ENCODE assay signal across 8 mouse cellular contexts in the genomic region with DNA sequence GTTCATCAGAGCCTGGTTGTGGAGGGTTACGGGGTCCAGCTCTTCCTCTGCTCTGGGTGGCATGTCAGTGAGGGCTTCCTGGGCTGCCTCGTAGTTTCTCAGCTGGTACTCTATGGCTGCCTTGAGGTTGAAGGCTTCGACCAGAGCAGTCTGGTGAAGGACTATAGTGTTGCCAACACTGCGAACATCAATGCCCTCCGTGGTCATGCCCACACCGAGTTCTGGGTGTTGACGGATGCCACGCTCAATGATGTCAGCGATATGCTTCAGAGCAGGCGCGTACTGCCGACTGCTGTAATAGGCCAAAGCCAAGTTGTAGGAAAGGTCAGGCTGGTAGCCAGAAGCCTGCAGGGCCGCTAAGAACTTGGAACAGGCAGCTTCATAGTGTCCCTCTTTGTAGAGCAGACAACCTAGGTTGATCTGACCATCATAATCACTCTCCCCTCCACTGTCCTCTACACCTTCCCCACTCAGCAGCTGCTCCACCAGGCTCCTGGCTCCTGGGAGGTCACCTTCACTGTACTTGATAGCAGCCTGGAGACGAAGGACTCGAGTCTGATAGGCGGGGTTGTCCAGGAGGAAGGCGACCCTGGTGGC. TPM values are rescaled to one million over a fixed set of nuclear protein-coding genes. Genes with fewer than 3 reads are reported as not detected.
DNase-seq lines count a peak whose midpoint lies in the region; ATAC-seq and TF ChIP-seq lines count a peak whose summit lies in the region.
"Not testable (repeated sequence)": the region's sequence is repeated elsewhere in the genome, so short reads cannot be mapped to it uniquely, and the experiment has no call there.

No protein-coding gene starts in this region.

- not testable (repeated sequence) for H3K36me3 ChIP-seq in embryonic facial prominence, embryonic 10.5 days (replicated peaks); forebrain, postnatal 0 days (ENCODE audit: insufficient read depth); hindbrain, embryonic 11.5 days (ENCODE audit: control insufficient read depth, insufficient read depth, low read length); kidney, embryonic 15.5 days; liver, embryonic 14.5 days (replicated peaks; ENCODE audit: control insufficient read depth, insufficient read depth, low read depth); midbrain, embryonic 15.5 days (replicated peaks); stomach, postnatal 0 days (ENCODE audit: control insufficient read depth, insufficient read depth, low read length)

- not testable (repeated sequence) for TF ChIP-seq EP300 in liver, embryonic 14.5 days (IDR thresholded peaks at IDR 0.05; ENCODE audit: low read depth); stomach, postnatal 0 days (optimal IDR thresholded peaks at IDR 0.05)

- peak; percentile 28 for DNase-seq in MN1 (ENCODE audit: low spot score)
- not testable (repeated sequence) for DNase-seq in embryonic facial prominence, embryonic 10.5 days (ENCODE audit: low spot score); forebrain, postnatal 0 days; hindbrain, embryonic 11.5 days (ENCODE audit: low spot score); liver, embryonic 14.5 days (ENCODE audit: low read depth in 3 of 3, low spot score in 3 of 3); stomach, postnatal 0 days (ENCODE audit: low spot score)

- ATAC-seq in forebrain, postnatal 0 days; liver, embryonic 14.5 days (ENCODE audit: insufficient read depth); stomach, postnatal 0 days (ENCODE audit: low FRiP score, low TSS enrichment): not testable (repeated sequence)
- ATAC-seq in hindbrain, embryonic 11.5 days (ENCODE audit: low FRiP score): peak; percentile 70
- ATAC-seq in kidney, embryonic 15.5 days (replicated peaks; ENCODE audit: low FRiP score): peak; percentile 37; the same call in 1 of the 2 replicates
- peak; percentile 56; the same call in 1 of the 2 replicates for ATAC-seq in midbrain, embryonic 15.5 days (replicated peaks)

- H3K27me3 ChIP-seq in embryonic facial prominence, embryonic 10.5 days (replicated peaks; ENCODE audit: low read depth, poor library complexity, severe bottlenecking); forebrain, postnatal 0 days (ENCODE audit: insufficient read depth, low read length); hindbrain, embryonic 11.5 days (ENCODE audit: control insufficient read depth, insufficient read depth, low read length); kidney, embryonic 15.5 days; liver, embryonic 14.5 days (ENCODE audit: control insufficient read depth, insufficient read depth, low read length); midbrain, embryonic 15.5 days (replicated peaks); stomach, postnatal 0 days (ENCODE audit: control insufficient read depth, insufficient read depth, low read length): not testable (repeated sequence)

- peak overlapping the region; percentile 64 for H3K9ac ChIP-seq in forebrain, postnatal 0 days
- H3K9ac ChIP-seq in hindbrain, embryonic 11.5 days (ENCODE audit: low read depth, low read length); kidney, embryonic 15.5 days; liver, embryonic 14.5 days (replicated peaks): not testable (repeated sequence)
- H3K9ac ChIP-seq in midbrain, embryonic 15.5 days: peak overlapping the region; percentile 54; the same call in 1 of the 2 replicates
- H3K9ac ChIP-seq in stomach, postnatal 0 days (ENCODE audit: low read length): peak overlapping the region; percentile 56; the same call in 1 of the 2 replicates

- H3K4me3 ChIP-seq in embryonic facial prominence, embryonic 10.5 days: peak overlapping the region; percentile 67
- H3K4me3 ChIP-seq in forebrain, postnatal 0 days (ENCODE audit: low read depth, low read length): peak overlapping the region; percentile 53; the same call in 1 of the 2 replicates
- peak overlapping the region; percentile 54 for H3K4me3 ChIP-seq in hindbrain, embryonic 11.5 days (ENCODE audit: low read depth, low read length)
- peak overlapping the region; percentile 54 for H3K4me3 ChIP-seq in kidney, embryonic 15.5 days (replicated peaks)
- H3K4me3 ChIP-seq in liver, embryonic 14.5 days (ENCODE audit: insufficient read depth in 1 of 2, low read depth in 2 of 2, low read length in 2 of 2): peak overlapping the region; percentile 70 to 93
- peak overlapping the region; percentile 51 for H3K4me3 ChIP-seq in midbrain, embryonic 15.5 days
- H3K4me3 ChIP-seq in stomach, postnatal 0 days (ENCODE audit: low read depth, low read length): peak overlapping the region; percentile 54

- H3K27ac ChIP-seq in embryonic facial prominence, embryonic 10.5 days (replicated peaks): peak overlapping the region; percentile 94
- H3K27ac ChIP-seq in forebrain, postnatal 0 days (ENCODE audit: low read depth, low read length); hindbrain, embryonic 11.5 days (ENCODE audit: low read depth, low read length); kidney, embryonic 15.5 days; liver, embryonic 14.5 days: not testable (repeated sequence)
- 0 out of 2 replicates have a peak overlapping the region, but pooled peaks have one; percentile 84 for H3K27ac ChIP-seq in midbrain, embryonic 15.5 days
- 0 out of 2 replicates have a peak overlapping the region, but pooled peaks have one; percentile 45 for H3K27ac ChIP-seq in stomach, postnatal 0 days (replicated peaks)

- WGBS in embryonic facial prominence, embryonic 10.5 days: 71% methylated on average over 16 of the region's 17 CpGs
- 71% methylated on average over 15 of the region's 17 CpGs for WGBS in forebrain, postnatal 0 days
- WGBS in hindbrain, embryonic 11.5 days: 69% methylated on average over 14 of the region's 17 CpGs
- 68% methylated on average over 14 of the region's 17 CpGs for WGBS in kidney, embryonic 15.5 days
- 72% methylated on average over 14 of the region's 17 CpGs for WGBS in liver, embryonic 14.5 days (ENCODE audit: insufficient replicate concordance)
- 72% methylated on average over 16 of the region's 17 CpGs for WGBS in midbrain, embryonic 15.5 days
- WGBS in stomach, postnatal 0 days: 74% methylated on average over 13 of the region's 17 CpGs

- peaks cover 31% of the 10 kb centered on the region for H3K4me1 ChIP-seq in embryonic facial prominence, embryonic 10.5 days
- H3K4me1 ChIP-seq in forebrain, postnatal 0 days (ENCODE audit: insufficient read depth); hindbrain, embryonic 11.5 days (replicated peaks; ENCODE audit: control insufficient read depth, insufficient read depth, low read length); kidney, embryonic 15.5 days; liver, embryonic 14.5 days (replicated peaks; ENCODE audit: control insufficient read depth in 2 of 2, insufficient read depth in 2 of 2, low read length in 1 of 2); midbrain, embryonic 15.5 days; stomach, postnatal 0 days (replicated peaks; ENCODE audit: control insufficient read depth, insufficient read depth): not testable (repeated sequence)

- peak overlapping the region; percentile 58 for H3K4me2 ChIP-seq in forebrain, postnatal 0 days (ENCODE audit: low read depth)
- H3K4me2 ChIP-seq in hindbrain, embryonic 11.5 days (replicated peaks; ENCODE audit: low read depth, low read length): peak overlapping the region; percentile 37
- H3K4me2 ChIP-seq in kidney, embryonic 15.5 days: peak overlapping the region; percentile 61
- H3K4me2 ChIP-seq in liver, embryonic 14.5 days (ENCODE audit: low read depth): peak overlapping the region; percentile 83
- H3K4me2 ChIP-seq in midbrain, embryonic 15.5 days: peak overlapping the region; percentile 52
- peak overlapping the region; percentile 62 for H3K4me2 ChIP-seq in stomach, postnatal 0 days (replicated peaks; ENCODE audit: low read depth)

- TF ChIP-seq CTCF in forebrain, postnatal 0 days (IDR thresholded peaks at IDR 0.05; ENCODE audit: low read depth); liver, embryonic 14.5 days (IDR thresholded peaks at IDR 0.05; ENCODE audit: low read depth); stomach, postnatal 0 days (IDR thresholded peaks at IDR 0.05; ENCODE audit: low read depth): not testable (repeated sequence)

- H3K9me3 ChIP-seq in embryonic facial prominence, embryonic 10.5 days; forebrain, postnatal 0 days (ENCODE audit: low read length); hindbrain, embryonic 11.5 days (ENCODE audit: control insufficient read depth, low read length); kidney, embryonic 15.5 days (replicated peaks); liver, embryonic 14.5 days (ENCODE audit: control insufficient read depth, low read length); midbrain, embryonic 15.5 days; stomach, postnatal 0 days (ENCODE audit: control insufficient read depth, low read length): not testable (repeated sequence)

RNA-seq across cellular contexts. Expression of a gene that starts 0.8 kb away (rescaled TPM):
- 6.2 and 7.0 TPM in 2 replicates for polyA plus RNA-seq in embryonic facial prominence, embryonic 10.5 days (2016; fragmentation: Nextera tagmentation; extraction: Ambion mirVana)
- total RNA-seq in forebrain, postnatal 0 days (2014; rRNA removed): 27.2 and 27.4 TPM in 2 replicates
- polyA plus RNA-seq in forebrain, postnatal 0 days (2015; fragmentation: Nextera tagmentation; extraction: Ambion mirVana): 17.8 and 20.6 TPM in 2 replicates
- 10.6 and 13.9 TPM in 2 replicates for polyA plus RNA-seq in hindbrain, embryonic 11.5 days (2014; fragmentation: Nextera tagmentation; extraction: Ambion mirVana)
- polyA plus RNA-seq in kidney, embryonic 15.5 days (2015; fragmentation: Nextera tagmentation; extraction: Ambion mirVana): 11.8 and 12.3 TPM in 2 replicates
- polyA plus RNA-seq in liver, embryonic 14.5 days (2012; rRNA removed): 0.56 and 0.58 TPM in 2 replicates
- polyA plus RNA-seq in liver, embryonic 14.5 days (2014; fragmentation: Nextera tagmentation; extraction: Ambion mirVana): 0.69 and 1.0 TPM in 2 replicates
- polyA plus RNA-seq in midbrain, embryonic 15.5 days (2015; fragmentation: Nextera tagmentation; extraction: Ambion mirVana): 20.2 and 21.2 TPM in 2 replicates
- polyA plus RNA-seq in stomach, postnatal 0 days (2015; fragmentation: Nextera tagmentation; extraction: Ambion mirVana): 10.3 and 10.6 TPM in 2 replicates

RNA-seq across cellular contexts. Expression of a gene that starts 40.4 kb away (rescaled TPM):
- polyA plus RNA-seq in embryonic facial prominence, embryonic 10.5 days (2016; fragmentation: Nextera tagmentation; extraction: Ambion mirVana): 0.23 and 0.65 TPM in 2 replicates
- 0.81 and 0.92 TPM in 2 replicates for total RNA-seq in forebrain, postnatal 0 days (2014; rRNA removed)
- 0.21 and 0.24 TPM in 2 replicates for polyA plus RNA-seq in forebrain, postnatal 0 days (2015; fragmentation: Nextera tagmentation; extraction: Ambion mirVana)
- polyA plus RNA-seq in hindbrain, embryonic 11.5 days (2014; fragmentation: Nextera tagmentation; extraction: Ambion mirVana): 0.86 and 1.2 TPM in 2 replicates
- 0.47 and 0.98 TPM in 2 replicates for polyA plus RNA-seq in kidney, embryonic 15.5 days (2015; fragmentation: Nextera tagmentation; extraction: Ambion mirVana)
- 0.05 and 0.09 TPM in 2 replicates for polyA plus RNA-seq in liver, embryonic 14.5 days (2012; rRNA removed)
- 0.05 and 0.11 TPM in 2 replicates for polyA plus RNA-seq in liver, embryonic 14.5 days (2014; fragmentation: Nextera tagmentation; extraction: Ambion mirVana)
- polyA plus RNA-seq in midbrain, embryonic 15.5 days (2015; fragmentation: Nextera tagmentation; extraction: Ambion mirVana): 0.68 and 0.75 TPM in 2 replicates
- 0.17 and 0.27 TPM in 2 replicates for polyA plus RNA-seq in stomach, postnatal 0 days (2015; fragmentation: Nextera tagmentation; extraction: Ambion mirVana)

RNA-seq across cellular contexts. Expression of a gene that starts 44.1 kb away (rescaled TPM):
- 11.5 and 11.7 TPM in 2 replicates for polyA plus RNA-seq in embryonic facial prominence, embryonic 10.5 days (2016; fragmentation: Nextera tagmentation; extraction: Ambion mirVana)
- total RNA-seq in forebrain, postnatal 0 days (2014; rRNA removed): 10.8 and 10.9 TPM in 2 replicates
- polyA plus RNA-seq in forebrain, postnatal 0 days (2015; fragmentation: Nextera tagmentation; extraction: Ambion mirVana): 3.9 and 4.8 TPM in 2 replicates
- 9.2 and 12.1 TPM in 2 replicates for polyA plus RNA-seq in hindbrain, embryonic 11.5 days (2014; fragmentation: Nextera tagmentation; extraction: Ambion mirVana)
- 8.2 and 9.2 TPM in 2 replicates for polyA plus RNA-seq in kidney, embryonic 15.5 days (2015; fragmentation: Nextera tagmentation; extraction: Ambion mirVana)
- polyA plus RNA-seq in liver, embryonic 14.5 days (2012; rRNA removed): 0.83 and 1.0 TPM in 2 replicates
- polyA plus RNA-seq in liver, embryonic 14.5 days (2014; fragmentation: Nextera tagmentation; extraction: Ambion mirVana): 1.1 and 1.4 TPM in 2 replicates
- 8.3 and 9.2 TPM in 2 replicates for polyA plus RNA-seq in midbrain, embryonic 15.5 days (2015; fragmentation: Nextera tagmentation; extraction: Ambion mirVana)
- polyA plus RNA-seq in stomach, postnatal 0 days (2015; fragmentation: Nextera tagmentation; extraction: Ambion mirVana): 3.3 and 3.8 TPM in 2 replicates
